Mouse (Mus musculus): ENCODE measurements around the gene Eif3f. TPM values are rescaled to one million over a fixed set of nuclear protein-coding genes. Genes with fewer than 3 reads are reported as not detected.

The Eif3f gene
- polyA plus RNA-seq (2014; fragmentation: Illumina TruSeq; extraction: RNeasy Lipid Tissue Mini Kit (QIAGEN cat#74804); ENCODE audit: insufficient read depth, low read depth, low replicate concordance) = 107 TPM

DNA sequence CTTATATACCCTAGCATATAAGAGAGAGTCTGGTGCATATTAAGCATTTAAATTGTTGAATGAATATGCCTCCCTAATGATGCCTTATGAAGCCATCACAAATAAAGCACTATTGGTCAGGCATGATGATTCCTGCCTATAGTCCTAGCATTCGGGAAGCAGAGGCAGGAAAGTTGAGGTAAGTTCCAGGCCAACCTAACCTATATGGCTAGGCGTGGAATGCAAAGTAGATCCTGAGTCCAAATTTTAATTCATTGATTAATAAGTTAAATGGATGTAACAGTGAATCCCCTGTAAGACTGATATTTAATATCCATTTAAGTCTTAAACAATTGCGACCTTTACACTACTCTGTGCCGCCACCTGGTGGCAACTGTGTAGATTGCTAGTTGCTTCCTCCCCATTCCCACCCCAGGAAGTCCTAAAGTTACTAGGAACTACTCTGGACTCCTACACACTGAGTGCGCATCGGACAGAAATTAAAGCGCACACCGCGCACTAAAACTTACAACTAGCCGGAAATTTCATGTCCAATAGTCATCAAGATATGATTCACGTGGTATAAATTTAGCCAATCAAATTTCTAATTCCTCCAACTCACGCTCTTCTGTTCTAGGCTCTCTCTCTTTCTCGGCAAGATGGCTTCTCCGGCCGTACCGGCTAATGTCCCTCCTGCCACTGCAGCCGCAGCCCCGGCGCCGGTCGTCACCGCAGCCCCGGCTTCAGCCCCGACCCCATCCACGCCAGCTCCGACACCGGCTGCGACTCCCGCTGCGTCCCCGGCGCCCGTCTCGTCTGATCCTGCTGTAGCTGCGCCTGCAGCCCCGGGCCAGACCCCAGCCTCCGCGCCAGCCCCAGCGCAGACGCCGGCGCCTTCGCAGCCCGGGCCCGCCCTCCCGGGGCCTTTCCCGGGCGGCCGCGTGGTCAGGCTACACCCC lies at the start of gene Eif3f:
Gene Eif3f, plus strand, starts transcription at position 624 of the 938 bp plus-strand sequence.

DNA sequence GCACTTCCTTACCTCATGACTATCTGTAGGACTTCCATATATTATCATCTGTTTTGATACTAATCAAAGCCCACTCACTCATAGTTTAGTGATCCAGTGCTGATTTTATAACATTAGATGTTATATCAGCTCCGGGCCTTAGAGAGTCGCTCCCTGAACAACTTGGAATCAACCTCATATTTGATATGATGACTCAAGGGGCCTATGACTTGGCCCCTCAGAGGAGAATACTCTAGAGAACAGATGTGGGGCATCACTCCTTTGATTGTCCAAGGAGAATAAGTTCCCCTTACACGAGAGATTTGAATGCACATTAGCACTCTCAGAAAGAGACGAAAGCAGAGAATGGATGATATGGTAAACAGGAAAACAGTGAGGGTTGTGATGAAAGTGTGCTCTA lies 49.3 kb upstream of the Eif3f start, which contains the start of gene Olfr518:
Gene Olfr518, minus strand, starts transcription at position 101 of the 400 bp plus-strand sequence.

DNA sequence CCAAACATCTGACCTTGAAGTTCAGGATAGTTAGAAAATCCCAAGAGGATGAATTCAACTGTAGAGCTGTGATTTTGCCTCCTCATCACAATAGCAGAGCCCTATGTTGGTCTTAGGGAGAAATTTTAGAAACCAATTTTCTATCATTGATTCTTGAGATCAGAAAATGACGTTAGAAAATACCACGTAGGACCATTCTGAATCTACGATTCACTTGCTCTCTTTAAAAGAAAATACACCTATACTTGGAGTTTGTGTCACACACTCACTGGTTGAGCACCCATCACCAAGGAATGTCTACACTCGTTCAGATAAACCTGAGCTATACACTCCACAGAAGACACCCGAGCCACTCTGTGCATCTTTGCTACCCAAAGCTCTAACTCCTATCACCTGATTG lies 39.9 kb upstream of the Eif3f start, which contains the start of gene Olfr519:
Gene Olfr519, minus strand, starts transcription at position 101 of the 400 bp plus-strand sequence.

DNA sequence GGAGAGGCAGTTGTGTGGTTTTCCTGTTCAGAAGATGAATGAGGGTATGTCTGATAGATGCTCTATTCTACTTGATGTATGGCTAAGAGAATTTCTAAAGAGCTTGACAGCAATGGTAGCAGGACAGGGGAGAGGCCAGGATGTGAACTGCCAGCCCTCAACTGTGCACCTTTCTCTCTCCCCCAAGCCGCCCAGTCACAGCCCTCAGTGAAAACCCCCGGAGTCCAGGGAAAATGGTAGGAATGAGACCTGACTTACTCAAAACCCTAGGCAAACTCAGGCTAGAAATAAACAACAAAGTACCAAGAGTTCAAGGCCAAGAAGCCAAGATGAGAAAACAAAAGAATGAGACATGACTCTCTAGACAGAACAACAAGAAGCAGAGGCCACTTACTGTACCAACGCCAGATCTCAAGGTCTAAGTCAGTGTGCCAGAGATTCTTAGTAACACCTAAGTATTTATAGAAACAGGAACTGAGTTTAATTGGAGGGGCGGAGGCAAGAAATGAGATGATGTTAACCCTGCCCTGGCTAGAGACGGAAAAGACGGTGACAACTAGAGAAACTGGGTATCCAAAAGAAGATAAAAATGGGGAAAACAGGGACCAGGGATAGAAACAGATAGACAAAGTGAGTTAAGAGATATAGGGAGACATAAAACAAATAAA lies 4.4 kb upstream of the Eif3f start, which contains the start of gene Nlrp10:
Gene Nlrp10, minus strand, starts transcription at position 453 of the 668 bp plus-strand sequence.

DNA sequence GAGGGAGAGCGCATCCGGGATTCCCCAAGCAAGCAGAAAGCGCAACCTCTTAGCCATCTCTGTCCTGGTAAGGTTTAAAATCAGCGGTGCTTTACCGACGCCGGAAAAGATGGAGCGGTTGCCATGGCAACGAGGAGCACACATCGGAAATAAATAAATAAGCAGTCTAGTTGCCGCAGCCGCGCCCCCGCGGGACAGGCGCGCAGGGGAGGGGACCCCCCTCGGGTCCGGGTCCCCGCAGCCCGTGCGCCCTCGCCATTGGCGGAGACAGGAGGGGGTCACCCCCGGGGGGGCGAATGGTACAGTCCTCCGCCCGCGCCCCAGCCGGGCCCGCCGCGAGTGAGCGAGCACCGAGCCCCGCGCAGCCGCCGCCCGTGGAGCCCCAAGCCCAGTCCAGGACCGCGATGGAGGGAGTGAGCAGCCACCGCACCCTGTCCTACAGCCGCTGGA lies 16.1 kb downstream of the Eif3f start, which contains the start of gene Tub:
Gene Tub, plus strand, starts transcription at position 27 of the 450 bp plus-strand sequence.

Other genes starting within 250 kb of the Eif3f start
- gene Olfr512, start 221.1 kb upstream of the Eif3f start, polyA plus RNA-seq (2014; fragmentation: Illumina TruSeq; extraction: RNeasy Lipid Tissue Mini Kit (QIAGEN cat#74804); ENCODE audit: insufficient read depth, low read depth, low replicate concordance) = not detected
- gene Olfr513, start 183.4 kb upstream of the Eif3f start, polyA plus RNA-seq (2014; fragmentation: Illumina TruSeq; extraction: RNeasy Lipid Tissue Mini Kit (QIAGEN cat#74804); ENCODE audit: insufficient read depth, low read depth, low replicate concordance) = not detected
- not detected for gene Olfr514, start 108.4 kb upstream of the Eif3f start, polyA plus RNA-seq (2014; fragmentation: Illumina TruSeq; extraction: RNeasy Lipid Tissue Mini Kit (QIAGEN cat#74804); ENCODE audit: insufficient read depth, low read depth, low replicate concordance)
- gene Olfr516, start 83.9 kb upstream of the Eif3f start, polyA plus RNA-seq (2014; fragmentation: Illumina TruSeq; extraction: RNeasy Lipid Tissue Mini Kit (QIAGEN cat#74804); ENCODE audit: insufficient read depth, low read depth, low replicate concordance) = not detected
- not detected for gene Olfr517, start 62.0 kb upstream of the Eif3f start, polyA plus RNA-seq (2014; fragmentation: Illumina TruSeq; extraction: RNeasy Lipid Tissue Mini Kit (QIAGEN cat#74804); ENCODE audit: insufficient read depth, low read depth, low replicate concordance)
- gene Olfr518, start 49.4 kb upstream of the Eif3f start, polyA plus RNA-seq (2014; fragmentation: Illumina TruSeq; extraction: RNeasy Lipid Tissue Mini Kit (QIAGEN cat#74804); ENCODE audit: insufficient read depth, low read depth, low replicate concordance) = not detected
- not detected for gene Olfr519, start 40.0 kb upstream of the Eif3f start, polyA plus RNA-seq (2014; fragmentation: Illumina TruSeq; extraction: RNeasy Lipid Tissue Mini Kit (QIAGEN cat#74804); ENCODE audit: insufficient read depth, low read depth, low replicate concordance)
- gene Nlrp10, start 4.2 kb upstream of the Eif3f start, polyA plus RNA-seq (2014; fragmentation: Illumina TruSeq; extraction: RNeasy Lipid Tissue Mini Kit (QIAGEN cat#74804); ENCODE audit: insufficient read depth, low read depth, low replicate concordance) = 0.45 TPM
- 0.15 TPM for gene Tub, start 15.9 kb downstream of the Eif3f start, polyA plus RNA-seq (2014; fragmentation: Illumina TruSeq; extraction: RNeasy Lipid Tissue Mini Kit (QIAGEN cat#74804); ENCODE audit: insufficient read depth, low read depth, low replicate concordance)
- gene Ric3, start 148.9 kb downstream of the Eif3f start, polyA plus RNA-seq (2014; fragmentation: Illumina TruSeq; extraction: RNeasy Lipid Tissue Mini Kit (QIAGEN cat#74804); ENCODE audit: insufficient read depth, low read depth, low replicate concordance) = 1.0 TPM
- gene Lmo1, start 240.8 kb downstream of the Eif3f start, polyA plus RNA-seq (2014; fragmentation: Illumina TruSeq; extraction: RNeasy Lipid Tissue Mini Kit (QIAGEN cat#74804); ENCODE audit: insufficient read depth, low read depth, low replicate concordance) = 2.7 TPM

Data from lung, adult 10 weeks (tissue).